Mouse (Mus musculus): ENCODE measurements at regions not wholly inside any gene's neighbourhood (a gene's known extent, or its start where the extent isn't known, plus 50 kb on each side); places are given as distances from the start of the nearest gene placed in this dataset.

DNA sequence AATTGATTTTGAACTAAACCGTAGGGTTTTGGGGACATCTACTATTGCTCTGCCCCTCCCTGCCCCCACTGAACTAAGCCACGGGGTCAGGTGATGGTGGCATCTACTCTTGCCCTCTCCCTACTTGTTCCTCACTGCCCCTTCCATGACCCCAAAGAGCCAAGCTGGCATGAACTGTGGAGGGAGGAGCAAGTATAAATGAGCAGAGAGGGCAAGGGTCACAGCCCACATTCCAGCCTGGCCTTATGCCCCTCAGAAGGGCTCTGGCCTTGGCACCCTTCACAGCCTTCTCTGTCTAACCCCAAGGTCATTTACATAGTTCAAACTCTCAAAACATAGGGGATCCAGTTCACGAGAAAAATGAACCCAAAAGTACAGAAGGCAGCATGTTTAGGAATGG is 61.3 kb upstream of the Cldn5 start:
- H3K36me3 ChIP-seq: no peaks in the 10 kb centered on the region
- H3K27me3 ChIP-seq: no peaks in the 10 kb centered on the region
- no peak overlapping the region for H3K4me3 ChIP-seq (replicated peaks)
- no peak overlapping the region for H3K9ac ChIP-seq
- H3K9me3 ChIP-seq (replicated peaks): no peaks in the 10 kb centered on the region
- no peak for ATAC-seq (ENCODE audit: insufficient number of reproducible peaks, low FRiP score, low TSS enrichment, low read depth)
- H3K27ac ChIP-seq (replicated peaks): no peak overlapping the region
- no peak overlapping the region for H3K4me2 ChIP-seq (replicated peaks)
- 71% methylated on average over 3 of the region's 3 CpGs for WGBS
- H3K4me1 ChIP-seq: no peaks in the 10 kb centered on the region

DNA sequence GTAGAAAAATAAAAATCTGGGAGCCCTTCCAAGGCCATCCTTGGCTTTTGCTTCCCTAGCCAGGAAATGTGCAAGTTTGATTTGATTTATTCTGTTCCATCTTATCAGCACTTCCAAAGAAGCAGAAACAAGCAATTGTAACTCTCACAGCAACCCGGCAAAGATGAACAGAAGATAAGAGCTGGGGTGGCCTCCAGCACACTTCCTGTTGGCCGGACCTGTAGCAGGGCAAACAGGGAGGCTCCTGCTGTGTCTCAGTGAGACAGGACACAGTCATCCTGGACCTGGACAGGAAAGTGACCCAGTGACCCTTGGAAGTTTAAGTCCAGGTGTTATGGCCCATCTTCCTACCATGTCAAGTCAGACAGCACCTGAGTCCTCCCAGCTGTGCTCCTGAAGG is 58.6 kb upstream of the Cldn5 start:
- Histone ChIP-seq H3K4me1 (no peaks in the 10 kb centered on the region), H3K9me3 (replicated peaks) (no peaks in the 10 kb centered on the region), H3K27me3 (no peaks in the 10 kb centered on the region), H3K4me2 (replicated peaks) (no peak overlapping the region), H3K4me3 (replicated peaks) (no peak overlapping the region), H3K27ac (replicated peaks) (no peak overlapping the region), H3K36me3 (no peaks in the 10 kb centered on the region), H3K9ac (no peak overlapping the region)
- ATAC-seq (ENCODE audit: insufficient number of reproducible peaks, low FRiP score, low TSS enrichment, low read depth): no peak
- WGBS: 43% methylated on average over 2 of the region's 2 CpGs

DNA sequence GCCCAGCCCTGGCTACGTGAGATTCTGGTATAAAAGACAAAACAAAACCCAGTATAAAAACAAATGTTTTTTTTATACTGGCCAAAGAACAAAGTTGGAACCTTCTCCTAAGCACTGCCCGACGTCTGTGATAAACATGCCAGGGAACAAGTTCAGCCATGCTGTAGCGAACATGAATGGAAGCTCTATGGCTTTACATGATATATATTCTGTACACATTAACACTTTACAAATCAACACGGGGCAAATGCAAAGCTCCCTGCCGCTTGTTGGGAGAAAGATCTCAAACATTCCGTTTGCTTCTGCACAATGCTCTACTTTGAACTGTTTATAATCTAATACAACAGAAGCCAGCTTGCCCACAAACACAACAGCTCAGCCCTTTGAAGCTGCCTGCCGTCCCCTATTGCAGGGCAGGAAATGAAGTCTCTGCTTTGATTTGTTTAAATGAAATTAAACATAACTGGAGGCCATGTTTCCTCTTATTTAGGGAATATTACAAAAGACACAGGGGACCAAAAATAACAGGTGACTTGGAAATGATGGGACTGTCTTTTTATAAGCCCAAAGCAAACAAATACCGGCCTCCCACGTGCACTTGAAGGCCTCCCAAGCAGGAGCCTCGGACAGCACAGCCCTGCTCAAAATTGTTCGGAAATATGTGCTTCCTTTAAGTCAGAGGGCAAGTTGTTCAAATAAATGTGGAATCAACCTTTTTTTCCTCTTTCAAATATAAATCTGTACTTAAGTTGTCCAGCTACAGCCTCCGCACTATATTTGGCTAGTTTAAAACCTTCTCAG is 56.0 kb upstream of the Cldn5 start:
- H3K4me1 ChIP-seq: no peaks in the 10 kb centered on the region
- no peak overlapping the region for H3K4me2 ChIP-seq (replicated peaks)
- WGBS: 45% methylated on average over 13 of the region's 13 CpGs
- H3K9ac ChIP-seq: no peak overlapping the region
- H3K27ac ChIP-seq (replicated peaks): no peak overlapping the region
- no peak for ATAC-seq (ENCODE audit: insufficient number of reproducible peaks, low FRiP score, low TSS enrichment, low read depth)
- no peaks in the 10 kb centered on the region for H3K27me3 ChIP-seq
- H3K9me3 ChIP-seq (replicated peaks): no peaks in the 10 kb centered on the region
- H3K4me3 ChIP-seq (replicated peaks): no peak overlapping the region
- no peaks in the 10 kb centered on the region for H3K36me3 ChIP-seq

DNA sequence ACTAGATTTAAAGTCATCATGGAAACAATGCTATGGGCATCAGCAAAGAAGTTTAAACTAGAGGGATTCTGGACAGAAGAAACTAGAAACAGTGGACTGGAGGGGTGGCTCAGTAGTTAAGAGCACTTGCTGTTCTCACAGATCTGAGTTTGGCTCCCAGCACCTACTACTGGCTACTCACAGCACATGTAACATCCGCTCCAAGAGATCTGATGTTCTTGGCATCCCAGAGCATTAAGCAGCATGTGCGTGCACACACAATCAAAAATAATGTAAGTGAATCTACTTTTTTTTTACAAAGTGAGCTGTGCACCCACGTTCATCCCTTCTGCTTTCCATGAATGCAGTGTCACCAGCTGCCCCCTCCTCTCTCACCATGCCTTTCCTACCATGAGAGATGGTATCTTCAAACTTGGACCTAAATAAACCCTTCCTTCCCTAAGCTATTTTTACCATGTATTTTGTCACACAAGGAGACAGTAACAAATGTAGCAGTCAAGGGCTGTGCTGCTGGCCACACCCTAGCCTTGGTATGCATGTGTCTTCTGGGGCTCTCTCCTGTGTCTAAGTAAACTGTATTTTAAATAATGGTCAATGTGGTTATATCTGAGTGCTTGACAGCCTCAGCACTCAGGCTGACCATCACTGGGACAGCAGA is 53.3 kb upstream of the Cldn5 start:
- H3K9ac ChIP-seq: no peak overlapping the region
- H3K27me3 ChIP-seq: no peaks in the 10 kb centered on the region
- WGBS: 78% methylated on average over 3 of the region's 3 CpGs
- H3K27ac ChIP-seq (replicated peaks): no peak overlapping the region
- no peaks in the 10 kb centered on the region for H3K9me3 ChIP-seq (replicated peaks)
- no peaks in the 10 kb centered on the region for H3K4me1 ChIP-seq
- ATAC-seq (ENCODE audit: insufficient number of reproducible peaks, low FRiP score, low TSS enrichment, low read depth): no peak
- H3K4me3 ChIP-seq (replicated peaks): no peak overlapping the region
- H3K36me3 ChIP-seq: no peaks in the 10 kb centered on the region
- H3K4me2 ChIP-seq (replicated peaks): no peak overlapping the region

DNA sequence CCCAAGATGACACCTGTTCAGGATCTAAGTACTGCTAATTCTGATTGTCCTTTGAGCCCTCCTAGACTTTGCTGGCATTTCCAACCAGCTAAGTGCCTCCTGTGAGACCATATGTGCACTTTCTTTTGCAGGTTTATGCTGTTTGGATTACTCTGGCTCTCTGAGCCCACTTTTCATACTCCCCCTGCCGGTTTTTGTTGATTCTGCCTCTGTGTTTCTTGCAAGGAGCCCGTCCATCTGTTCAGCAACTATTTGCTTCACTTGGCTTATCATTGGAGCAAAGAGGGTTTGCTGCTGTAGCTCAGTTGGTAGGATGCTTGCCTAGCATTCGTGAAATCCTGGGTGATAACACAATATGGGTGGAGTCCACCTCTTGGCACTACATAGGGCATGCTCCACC is 52.8 kb upstream of the Cldn5 start:
- 53% methylated on average over 3 of the region's 3 CpGs for WGBS
- no peaks in the 10 kb centered on the region for H3K27me3 ChIP-seq
- ATAC-seq (ENCODE audit: insufficient number of reproducible peaks, low FRiP score, low TSS enrichment, low read depth): no peak
- H3K27ac ChIP-seq (replicated peaks): no peak overlapping the region
- no peak overlapping the region for H3K9ac ChIP-seq
- no peaks in the 10 kb centered on the region for H3K36me3 ChIP-seq
- no peaks in the 10 kb centered on the region for H3K4me1 ChIP-seq
- H3K4me2 ChIP-seq (replicated peaks): no peak overlapping the region
- no peaks in the 10 kb centered on the region for H3K9me3 ChIP-seq (replicated peaks)
- H3K4me3 ChIP-seq (replicated peaks): no peak overlapping the region

DNA sequence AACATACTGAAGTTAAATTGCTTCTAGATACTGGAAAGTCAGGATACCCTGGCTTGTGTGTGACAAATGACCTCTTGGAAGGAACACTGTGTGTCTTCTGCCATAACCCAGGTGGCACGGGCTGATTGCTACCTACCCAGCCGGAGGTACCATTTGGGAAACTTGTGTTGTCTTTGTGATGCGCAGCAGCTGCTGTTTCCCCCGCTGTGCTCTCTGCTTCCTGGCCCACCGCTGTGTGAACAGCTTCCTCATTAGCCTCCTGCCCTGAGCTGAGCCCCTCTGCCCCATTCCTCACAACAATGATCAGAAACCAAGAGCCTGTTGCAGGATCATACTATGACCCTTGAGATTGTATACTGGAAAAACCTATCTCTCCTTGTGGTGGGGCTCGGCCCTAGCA is 51.9 kb upstream of the Cldn5 start:
- Histone ChIP-seq H3K27ac (replicated peaks) (no peak overlapping the region), H3K4me2 (replicated peaks) (no peak overlapping the region), H3K9me3 (replicated peaks) (no peaks in the 10 kb centered on the region), H3K9ac (no peak overlapping the region), H3K4me3 (replicated peaks) (no peak overlapping the region), H3K36me3 (no peaks in the 10 kb centered on the region), H3K4me1 (no peaks in the 10 kb centered on the region), H3K27me3 (no peaks in the 10 kb centered on the region)
- ATAC-seq (ENCODE audit: insufficient number of reproducible peaks, low FRiP score, low TSS enrichment, low read depth): no peak
- 31% methylated on average over 6 of the region's 6 CpGs for WGBS

Measured in embryonic facial prominence, embryonic 15.5 days (tissue).